Mouse (Mus musculus): ENCODE measurements around the gene Tmed4.
A peak's percentile ranks its signal among the peaks of the same experiment; 100 is the strongest.

Tmed4 gene

GRCm38 (mm10) chr11:6274387-6275093 lies at the start of gene Tmed4:
Gene Tmed4, minus strand, starts transcription at chr11:6274870.
- H3K27me3 ChIP-seq (ENCODE audit: insufficient read depth, low read length): no peaks in the 10 kb centered on the region
- H3K4me3 ChIP-seq (replicated peaks; ENCODE audit: low read length): peak within 1 kb of the TSS; percentile 95
- peaks cover 20% of the 10 kb centered on the region for H3K4me1 ChIP-seq (replicated peaks; ENCODE audit: low read depth, low read length)
- no peak for TF ChIP-seq NANOG (IDR thresholded peaks at IDR 0.05; ENCODE audit: borderline replicate concordance, low read length)
- TF ChIP-seq POU5F1 (IDR thresholded peaks at IDR 0.05; ENCODE audit: borderline replicate concordance, low read length): no peak
- peak; percentile 49 for TF ChIP-seq CTCF (conservative IDR thresholded peaks at IDR 0.05; ENCODE audit: low read length)
- H3K9me3 ChIP-seq (ENCODE audit: low read length): peaks cover 6% of the 10 kb centered on the region; the same call in 1 of the 2 replicates
- peaks cover 39% of the 10 kb centered on the region for H3K36me3 ChIP-seq (ENCODE audit: insufficient read depth, low read length)

DNA sequence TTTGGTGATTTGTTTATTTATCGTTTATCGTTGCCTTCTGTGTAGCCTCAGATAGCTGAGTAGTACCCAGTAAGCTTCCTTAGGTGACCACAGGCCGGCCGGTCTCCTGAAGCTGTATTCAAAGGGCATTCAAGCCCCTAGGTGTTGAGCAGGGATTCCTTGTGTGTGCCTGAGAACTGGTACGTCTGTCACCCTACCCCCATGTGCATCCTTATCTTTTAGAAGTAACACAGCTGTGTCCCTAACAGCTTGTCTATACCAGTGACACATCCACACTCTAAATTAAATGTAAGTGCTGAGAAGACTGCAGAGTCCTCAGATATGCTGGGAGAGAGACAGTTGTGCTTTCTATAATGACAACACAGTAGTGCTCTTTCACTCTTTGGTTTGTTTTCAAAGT lies 48.7 kb upstream of the Tmed4 start:
- TF ChIP-seq NANOG (IDR thresholded peaks at IDR 0.05; ENCODE audit: borderline replicate concordance, low read length) (no peak), POU5F1 (IDR thresholded peaks at IDR 0.05; ENCODE audit: borderline replicate concordance, low read length) (no peak), CTCF (conservative IDR thresholded peaks at IDR 0.05; ENCODE audit: low read length) (no peak)
- Histone ChIP-seq H3K36me3 (ENCODE audit: insufficient read depth, low read length) (peaks cover 62% of the 10 kb centered on the region), H3K4me3 (replicated peaks; ENCODE audit: low read length) (no peak overlapping the region), H3K9me3 (ENCODE audit: low read length) (no peaks in the 10 kb centered on the region), H3K4me1 (replicated peaks; ENCODE audit: low read depth, low read length) (no peaks in the 10 kb centered on the region), H3K27me3 (ENCODE audit: insufficient read depth, low read length) (no peaks in the 10 kb centered on the region)

GRCm38 (mm10) chr11:6322086-6322485 lies 47.4 kb upstream of the Tmed4 start:
- Histone ChIP-seq H3K9me3 (ENCODE audit: low read length) (no peaks in the 10 kb centered on the region), H3K4me3 (replicated peaks; ENCODE audit: low read length) (no peak overlapping the region), H3K4me1 (replicated peaks; ENCODE audit: low read depth, low read length) (no peaks in the 10 kb centered on the region), H3K27me3 (ENCODE audit: insufficient read depth, low read length) (no peaks in the 10 kb centered on the region), H3K36me3 (ENCODE audit: insufficient read depth, low read length) (peaks cover 74% of the 10 kb centered on the region)
- TF ChIP-seq POU5F1 (IDR thresholded peaks at IDR 0.05; ENCODE audit: borderline replicate concordance, low read length) (no peak), CTCF (conservative IDR thresholded peaks at IDR 0.05; ENCODE audit: low read length) (no peak), NANOG (IDR thresholded peaks at IDR 0.05; ENCODE audit: borderline replicate concordance, low read length) (no peak)

DNA sequence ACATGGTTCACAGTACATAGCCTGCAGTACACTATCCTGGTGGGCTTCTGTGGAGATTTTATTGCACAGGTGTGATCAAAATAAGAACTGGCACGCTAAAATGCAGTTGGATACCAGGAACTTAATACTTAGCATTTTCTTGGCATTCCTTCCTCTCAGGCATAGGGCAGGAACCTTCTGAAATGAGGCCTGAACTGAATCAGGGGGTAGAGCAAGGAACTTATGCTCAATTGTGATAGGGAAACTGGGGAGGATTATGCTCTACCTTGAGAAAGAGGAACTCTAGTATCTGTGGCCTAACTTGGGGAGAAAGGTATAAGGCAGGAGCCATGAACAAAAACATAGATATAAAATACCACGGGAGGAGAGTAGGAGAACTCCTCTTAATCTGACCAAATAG lies 44.7 kb upstream of the Tmed4 start:
- H3K4me3 ChIP-seq (replicated peaks; ENCODE audit: low read length): no peak overlapping the region
- no peaks in the 10 kb centered on the region for H3K27me3 ChIP-seq (ENCODE audit: insufficient read depth, low read length)
- H3K36me3 ChIP-seq (ENCODE audit: insufficient read depth, low read length): peaks cover 91% of the 10 kb centered on the region
- no peaks in the 10 kb centered on the region for H3K4me1 ChIP-seq (replicated peaks; ENCODE audit: low read depth, low read length)
- TF ChIP-seq POU5F1 (IDR thresholded peaks at IDR 0.05; ENCODE audit: borderline replicate concordance, low read length) (no peak), NANOG (IDR thresholded peaks at IDR 0.05; ENCODE audit: borderline replicate concordance, low read length) (no peak), CTCF (conservative IDR thresholded peaks at IDR 0.05; ENCODE audit: low read length) (no peak)
- no peaks in the 10 kb centered on the region for H3K9me3 ChIP-seq (ENCODE audit: low read length)

DNA sequence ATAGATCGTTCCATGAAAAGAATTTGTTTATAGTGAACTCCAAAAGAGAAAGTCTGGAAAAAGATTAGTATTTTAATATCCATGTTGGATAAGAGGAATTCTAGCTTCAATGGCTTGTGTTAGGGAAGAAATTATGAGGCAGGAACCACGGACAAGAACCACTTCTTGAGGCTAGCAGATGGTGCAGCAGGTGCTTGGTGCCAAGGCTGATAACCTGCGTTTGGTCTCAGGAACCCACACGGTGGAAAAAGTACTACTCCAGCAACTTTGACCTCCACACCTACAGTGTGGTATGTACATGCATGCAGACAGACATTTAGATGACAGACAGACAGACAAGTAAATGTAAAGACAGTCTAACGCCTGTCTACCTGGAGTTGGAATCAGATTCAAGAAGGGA lies 43.9 kb upstream of the Tmed4 start:
- no peaks in the 10 kb centered on the region for H3K27me3 ChIP-seq (ENCODE audit: insufficient read depth, low read length)
- H3K9me3 ChIP-seq (ENCODE audit: low read length): no peaks in the 10 kb centered on the region
- TF ChIP-seq CTCF (conservative IDR thresholded peaks at IDR 0.05; ENCODE audit: low read length) (no peak), NANOG (IDR thresholded peaks at IDR 0.05; ENCODE audit: borderline replicate concordance, low read length) (no peak), POU5F1 (IDR thresholded peaks at IDR 0.05; ENCODE audit: borderline replicate concordance, low read length) (no peak)
- no peak overlapping the region for H3K4me3 ChIP-seq (replicated peaks; ENCODE audit: low read length)
- no peaks in the 10 kb centered on the region for H3K4me1 ChIP-seq (replicated peaks; ENCODE audit: low read depth, low read length)
- H3K36me3 ChIP-seq (ENCODE audit: insufficient read depth, low read length): peaks cover 91% of the 10 kb centered on the region

DNA sequence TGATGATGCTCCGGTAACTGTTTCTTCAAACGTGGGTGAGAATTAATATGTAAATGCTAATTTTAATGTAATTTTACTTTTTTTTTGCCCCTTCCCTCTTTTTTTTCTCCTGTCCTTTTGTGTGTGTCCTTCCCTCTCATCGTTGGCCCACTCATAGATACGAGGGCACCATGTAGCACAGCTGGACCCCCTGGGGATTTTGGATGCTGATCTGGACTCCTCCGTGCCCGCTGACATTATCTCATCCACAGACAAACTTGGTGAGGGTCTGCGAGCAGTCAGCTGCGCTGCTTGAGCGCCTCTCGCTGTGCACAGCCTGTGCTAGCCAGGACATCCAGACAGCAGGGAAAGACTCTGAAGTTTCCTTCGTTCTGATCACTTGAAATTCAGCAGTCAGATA lies 42.2 kb upstream of the Tmed4 start:
- Histone ChIP-seq H3K4me1 (replicated peaks; ENCODE audit: low read depth, low read length) (no peaks in the 10 kb centered on the region), H3K36me3 (ENCODE audit: insufficient read depth, low read length) (peaks cover 81% of the 10 kb centered on the region), H3K9me3 (ENCODE audit: low read length) (no peaks in the 10 kb centered on the region), H3K4me3 (replicated peaks; ENCODE audit: low read length) (no peak overlapping the region), H3K27me3 (ENCODE audit: insufficient read depth, low read length) (no peaks in the 10 kb centered on the region)
- TF ChIP-seq POU5F1 (IDR thresholded peaks at IDR 0.05; ENCODE audit: borderline replicate concordance, low read length) (no peak), NANOG (IDR thresholded peaks at IDR 0.05; ENCODE audit: borderline replicate concordance, low read length) (no peak), CTCF (conservative IDR thresholded peaks at IDR 0.05; ENCODE audit: low read length) (no peak)

- no peaks in the 10 kb centered on the region for H3K9me3 ChIP-seq (ENCODE audit: low read length)
- H3K27me3 ChIP-seq (ENCODE audit: insufficient read depth, low read length): no peaks in the 10 kb centered on the region
- H3K4me1 ChIP-seq (replicated peaks; ENCODE audit: low read depth, low read length): no peaks in the 10 kb centered on the region
- peaks cover 79% of the 10 kb centered on the region for H3K36me3 ChIP-seq (ENCODE audit: insufficient read depth, low read length)
- H3K4me3 ChIP-seq (replicated peaks; ENCODE audit: low read length): no peak overlapping the region
- no peak for TF ChIP-seq CTCF (conservative IDR thresholded peaks at IDR 0.05; ENCODE audit: low read length)
- TF ChIP-seq NANOG (IDR thresholded peaks at IDR 0.05; ENCODE audit: borderline replicate concordance, low read length): no peak
- no peak for TF ChIP-seq POU5F1 (IDR thresholded peaks at IDR 0.05; ENCODE audit: borderline replicate concordance, low read length)
These were observed 39.3 kb upstream of the Tmed4 start for GRCm38 (mm10) chr11:6313874-6314406.

- peaks cover 79% of the 10 kb centered on the region for H3K36me3 ChIP-seq (ENCODE audit: insufficient read depth, low read length)
- H3K27me3 ChIP-seq (ENCODE audit: insufficient read depth, low read length): no peaks in the 10 kb centered on the region
- no peak for TF ChIP-seq POU5F1 (IDR thresholded peaks at IDR 0.05; ENCODE audit: borderline replicate concordance, low read length)
- peaks cover 7% of the 10 kb centered on the region for H3K4me1 ChIP-seq (replicated peaks; ENCODE audit: low read depth, low read length)
- H3K4me3 ChIP-seq (replicated peaks; ENCODE audit: low read length): no peak overlapping the region
- H3K9me3 ChIP-seq (ENCODE audit: low read length): no peaks in the 10 kb centered on the region
These were observed 33.5 kb upstream of the Tmed4 start for GRCm38 (mm10) chr11:6308181-6308580.

All from E14TG2a.4 (cell line).